Mouse (Mus musculus) intestine, embryonic 16.5 days (tissue): ENCODE measurements around the gene Bub1b. TPM values are rescaled to one million over a fixed set of nuclear protein-coding genes. Genes with fewer than 3 reads are reported as not detected.

Source experiments
- ATAC-seq: fragments of 200-750 bp; cut with Nextera tagmentation; 2 replicates; pipeline ENCODE4 v1.8.0; 2017; ENCODE audit warnings: moderate TSS enrichment, moderate library complexity
- H3K27ac ChIP-seq: fragments of 300-500 bp; sonication (generic); 2 replicates; pipeline ENCODE4 v1.5.1; 2014; ENCODE audit warnings: mild to moderate bottlenecking, low read length
- H3K27me3 ChIP-seq: fragments of 300-500 bp; sonication (generic); replicated peaks from 2 replicates; pipeline ENCODE4 v1.6.1; 2014; ENCODE audit warnings: low read length, control low read depth, mixed read lengths; ENCODE audit not compliant: control insufficient read depth, insufficient read depth
- H3K36me3 ChIP-seq: fragments of 300-500 bp; sonication (generic); 2 replicates; pipeline ENCODE4 v1.6.1; 2014; ENCODE audit warnings: low read length, control low read depth; ENCODE audit not compliant: control insufficient read depth, insufficient read depth
- H3K4me1 ChIP-seq: fragments of 300-500 bp; sonication (generic); 2 replicates; pipeline ENCODE4 v1.6.1; 2014; ENCODE audit warnings: low read length, control low read depth, mixed read lengths; ENCODE audit not compliant: control insufficient read depth, insufficient read depth
- H3K4me2 ChIP-seq: fragments of 300-500 bp; sonication (generic); 2 replicates; pipeline ENCODE4 v1.6.1; 2014; ENCODE audit warnings: low read depth, low read length, control low read depth
- H3K4me3 ChIP-seq: fragments of 300-500 bp; sonication (generic); 2 replicates; pipeline ENCODE4 v1.5.1; 2014; ENCODE audit warnings: mild to moderate bottlenecking, low read length
- H3K9ac ChIP-seq: fragments of 300-500 bp; sonication (generic); 2 replicates; pipeline ENCODE4 v1.6.1; 2014; ENCODE audit warnings: low read depth, low read length
- H3K9me3 ChIP-seq: fragments of 300-500 bp; sonication (generic); 2 replicates; pipeline ENCODE4 v1.6.1; 2016; ENCODE audit warnings: low read length, control low read depth; ENCODE audit not compliant: control insufficient read depth
- WGBS: fragments of 180-500 bp; shearing (Covaris S2); extraction: QIAGEN DNeasy Blood & Tissue Kit; methylation state at CpG from one replicate; pipeline ENCODE4 v1.1.7; 2014; 5-methylcytosine and 5-hydroxymethylcytosine counted together
- polyA plus RNA-seq: library from polyadenylated mRNA; unstranded; fragments of >200 nt; fragmentation: Nextera tagmentation; extraction: Ambion mirVana; gene quantifications from 2 replicates; pipeline ENCODE4 v1.2.1, GENCODE M21; 2015

Gene Bub1b
- polyA plus RNA-seq, 1 experiment from 2014 or later = 63.6 TPM

- H3K36me3 ChIP-seq = no peaks in the 10 kb centered on the region
- no peak overlapping the region for H3K4me3 ChIP-seq
- peaks cover 3% of the 10 kb centered on the region for H3K27me3 ChIP-seq
- no peak overlapping the region for H3K27ac ChIP-seq
- no peak overlapping the region for H3K4me2 ChIP-seq
- WGBS = 47% methylated on average over 2 of the region's 2 CpGs
- no peak overlapping the region for H3K9ac ChIP-seq
- H3K9me3 ChIP-seq = no peaks in the 10 kb centered on the region
- 0 out of 2 replicates have a peak, but pooled peaks have one; percentile 29 for ATAC-seq
- no peaks in the 10 kb centered on the region; the same call in none of the 2 replicates for H3K4me1 ChIP-seq
Measured at GRCm38 (mm10) chr2:118669785-118670184, 71.8 kb downstream of the Bub1b start.

GRCm38 (mm10) chr2:118671728-118672127 lies 73.7 kb downstream of the Bub1b start:
- H3K9me3 ChIP-seq = no peaks in the 10 kb centered on the region
- no peak overlapping the region for H3K4me3 ChIP-seq
- peaks cover 4% of the 10 kb centered on the region for H3K4me1 ChIP-seq
- no peak overlapping the region for H3K4me2 ChIP-seq
- no peak overlapping the region for H3K27ac ChIP-seq
- WGBS = 48% methylated on average over 1 of the region's 1 CpGs
- H3K9ac ChIP-seq = no peak overlapping the region
- ATAC-seq = no peak
- peaks cover 15% of the 10 kb centered on the region for H3K27me3 ChIP-seq
- H3K36me3 ChIP-seq = no peaks in the 10 kb centered on the region

GRCm38 (mm10) chr2:118673686-118674465 lies 75.9 kb downstream of the Bub1b start:
- Histone ChIP-seq H3K9ac (no peak overlapping the region), H3K4me3 (no peak overlapping the region), H3K4me2 (no peak overlapping the region), H3K27ac (no peak overlapping the region), H3K9me3 (no peaks in the 10 kb centered on the region), H3K27me3 (peaks cover 28% of the 10 kb centered on the region), H3K4me1 (peaks cover 17% of the 10 kb centered on the region), H3K36me3 (no peaks in the 10 kb centered on the region)
- no peak for ATAC-seq
- 40% methylated on average over 15 of the region's 15 CpGs for WGBS

- H3K4me2 ChIP-seq = no peak overlapping the region
- peaks cover 17% of the 10 kb centered on the region for H3K4me1 ChIP-seq
- H3K4me3 ChIP-seq = no peak overlapping the region
- no peaks in the 10 kb centered on the region for H3K9me3 ChIP-seq
- no peak overlapping the region for H3K9ac ChIP-seq
- no peak overlapping the region for H3K27ac ChIP-seq
- ATAC-seq = no peak
- WGBS = 30% methylated on average over 7 of the region's 7 CpGs
- H3K36me3 ChIP-seq = no peaks in the 10 kb centered on the region
- peaks cover 28% of the 10 kb centered on the region for H3K27me3 ChIP-seq
Measured at GRCm38 (mm10) chr2:118674500-118674899, 76.5 kb downstream of the Bub1b start.

- Histone ChIP-seq H3K27me3 (peaks cover 28% of the 10 kb centered on the region), H3K4me1 (peaks cover 17% of the 10 kb centered on the region), H3K27ac (no peak overlapping the region), H3K9me3 (no peaks in the 10 kb centered on the region), H3K36me3 (no peaks in the 10 kb centered on the region), H3K4me3 (peak overlapping the region; percentile 63), H3K4me2 (peak overlapping the region; percentile 97), H3K9ac (peak overlapping the region; percentile 72)
- ATAC-seq = peak; percentile 80
- under 1% methylated on average over 80 of the region's 89 CpGs for WGBS
Measured at GRCm38 (mm10) chr2:118676839-118677741, 79.1 kb downstream of the Bub1b start.

- H3K9me3 ChIP-seq = no peaks in the 10 kb centered on the region
- 15% methylated on average over 4 of the region's 4 CpGs for WGBS
- peak; percentile 72 for ATAC-seq
- H3K4me2 ChIP-seq = peak overlapping the region; percentile 97
- H3K27me3 ChIP-seq = peaks cover 28% of the 10 kb centered on the region
- peak overlapping the region; percentile 72 for H3K9ac ChIP-seq
- H3K27ac ChIP-seq = no peak overlapping the region
- H3K4me3 ChIP-seq = peak overlapping the region; percentile 63
- H3K36me3 ChIP-seq = no peaks in the 10 kb centered on the region
- H3K4me1 ChIP-seq = peaks cover 17% of the 10 kb centered on the region
Measured at GRCm38 (mm10) chr2:118677817-118678216, 79.8 kb downstream of the Bub1b start.

GRCm38 (mm10) chr2:118679577-118679976 lies 81.6 kb downstream of the Bub1b start:
- Histone ChIP-seq H3K9ac (no peak overlapping the region), H3K36me3 (no peaks in the 10 kb centered on the region), H3K4me1 (peaks cover 17% of the 10 kb centered on the region), H3K4me3 (no peak overlapping the region), H3K27me3 (peaks cover 27% of the 10 kb centered on the region), H3K27ac (no peak overlapping the region), H3K9me3 (no peaks in the 10 kb centered on the region), H3K4me2 (no peak overlapping the region)
- ATAC-seq = no peak
- 80% methylated on average over 3 of the region's 3 CpGs for WGBS

- Histone ChIP-seq H3K36me3 (no peaks in the 10 kb centered on the region), H3K27ac (no peak overlapping the region), H3K4me3 (no peak overlapping the region), H3K27me3 (peaks cover 19% of the 10 kb centered on the region), H3K9ac (no peak overlapping the region), H3K9me3 (no peaks in the 10 kb centered on the region), H3K4me2 (no peak overlapping the region), H3K4me1 (peaks cover 17% of the 10 kb centered on the region)
- no peak for ATAC-seq
- WGBS = 91% methylated on average over 6 of the region's 6 CpGs
Measured at GRCm38 (mm10) chr2:118680926-118681325, 82.9 kb downstream of the Bub1b start.

GRCm38 (mm10) chr2:118682544-118683260 lies 84.7 kb downstream of the Bub1b start:
- no peak overlapping the region for H3K27ac ChIP-seq
- H3K36me3 ChIP-seq = no peaks in the 10 kb centered on the region
- WGBS = 52% methylated on average over 8 of the region's 8 CpGs
- ATAC-seq = no peak
- H3K27me3 ChIP-seq = peaks cover 3% of the 10 kb centered on the region; the same call in 1 of the 2 replicates
- H3K4me3 ChIP-seq = no peak overlapping the region
- H3K4me2 ChIP-seq = no peak overlapping the region
- H3K9me3 ChIP-seq = no peaks in the 10 kb centered on the region
- no peak overlapping the region for H3K9ac ChIP-seq
- H3K4me1 ChIP-seq = peaks cover 4% of the 10 kb centered on the region
